Mouse (Mus musculus) heart, postnatal 0 days (tissue): ENCODE data around the gene Lrrc23. TPM values are rescaled to one million over a fixed set of nuclear protein-coding genes. Genes with fewer than 3 reads are reported as not detected.
A peak's percentile ranks its signal among the peaks of the same experiment; 100 is the strongest.

ENCODE experiments used
- ATAC-seq: fragments of 200-750 bp; cut with Nextera tagmentation; 2 replicates; pipeline ENCODE4 v1.8.0; 2017; ENCODE audit warnings: low read depth, moderate number of reproducible peaks, moderate library complexity; ENCODE audit not compliant: insufficient read depth
- DNase-seq: peaks from one replicate; pipeline ENCODE4 v3.0.0-alpha.2; 2016; ENCODE audit warnings: low spot score
- H3K27ac ChIP-seq: fragments of 300-500 bp; sonication (generic); 2 replicates; pipeline ENCODE4 v1.5.1; 2014; ENCODE audit warnings: low read depth, mild to moderate bottlenecking
- H3K27me3 ChIP-seq: fragments of 300-500 bp; sonication (generic); 2 replicates; pipeline ENCODE4 v1.6.1; 2014; ENCODE audit warnings: low read length, mixed read lengths; ENCODE audit not compliant: control insufficient read depth, insufficient read depth
- H3K36me3 ChIP-seq: fragments of 300-500 bp; sonication (generic); replicated peaks from 2 replicates; pipeline ENCODE4 v1.6.1; 2014; ENCODE audit warnings: low read length, mixed read lengths; ENCODE audit not compliant: control insufficient read depth, insufficient read depth
- H3K4me1 ChIP-seq: fragments of 300-500 bp; sonication (generic); 2 replicates; pipeline ENCODE4 v1.6.1; 2014; ENCODE audit warnings: antibody characterized with exemption; ENCODE audit not compliant: control insufficient read depth, insufficient read depth
- H3K4me2 ChIP-seq: fragments of 300-500 bp; sonication (generic); 2 replicates; pipeline ENCODE4 v1.6.1; 2014; ENCODE audit warnings: low read depth, mild to moderate bottlenecking, low read length, moderate library complexity
- H3K4me3 ChIP-seq: fragments of 300-500 bp; sonication (generic); 2 replicates; pipeline ENCODE4 v1.5.1; 2014; ENCODE audit warnings: low read depth, low read length
- H3K9ac ChIP-seq: fragments of 300-500 bp; sonication (generic); replicated peaks from 2 replicates; pipeline ENCODE4 v1.6.1; 2014; ENCODE audit warnings: low read depth, low read length, mixed read lengths
- H3K9me3 ChIP-seq: fragments of 300-500 bp; sonication (generic); replicated peaks from 2 replicates; pipeline ENCODE4 v1.6.1; 2016; ENCODE audit warnings: low read length; ENCODE audit not compliant: control insufficient read depth
- CTCF ChIP-seq: IDR thresholded peaks from 2 replicates; pipeline ENCODE4 v1.5.1; 2016; ENCODE audit warnings: antibody characterized with exemption, control low read depth, low read depth
- EP300 ChIP-seq: IDR thresholded peaks from 2 replicates; pipeline ENCODE4 v1.6.1; 2016; ENCODE audit warnings: antibody characterized with exemption, low read depth
- WGBS: fragments of 180-500 bp; shearing (Covaris S2); extraction: QIAGEN DNeasy Blood & Tissue Kit; methylation state at CpG from one replicate; pipeline ENCODE4 v1.1.7; 2014; 5-methylcytosine and 5-hydroxymethylcytosine counted together
- polyA plus RNA-seq: library from polyadenylated mRNA; unstranded; fragments of >200 nt; fragmentation: Nextera tagmentation; extraction: Ambion mirVana; gene quantifications from 2 replicates; pipeline ENCODE4 v1.2.1, GENCODE M21; 2015
- total RNA-seq: library from RNA; depleted of rRNA; stranded (reverse); fragments of >200 nt; gene quantifications from 2 replicates; pipeline ENCODE4 v1.2.3, GENCODE M21; 2014; ENCODE audit warnings: low replicate concordance

Gene Lrrc23
- total and polyA plus RNA-seq, 2 experiments from 2014 or later, result not detected

GRCm38 (mm10) chr6:124809775-124810538 lies 30.4 kb upstream of the Lrrc23 start:
- ATAC-seq (no peak), DNase-seq (no peak)
- TF ChIP-seq EP300, result 0 out of 2 replicates have a peak, but pooled peaks have one; percentile 34
- no peak for TF ChIP-seq CTCF
- H3K4me1 ChIP-seq, result peaks cover 22% of the 10 kb centered on the region
- H3K9me3 ChIP-seq, result no peaks in the 10 kb centered on the region
- no peak overlapping the region; the same call in 1 of the 2 replicates for H3K9ac ChIP-seq
- H3K36me3 ChIP-seq, result peaks cover 18% of the 10 kb centered on the region
- WGBS, result 33% methylated on average over 14 of the region's 14 CpGs
- peak overlapping the region; percentile 54 for H3K4me3 ChIP-seq
- H3K27ac ChIP-seq, result peak overlapping the region; percentile 78
- H3K4me2 ChIP-seq, result peak overlapping the region; percentile 70
- H3K27me3 ChIP-seq, result no peaks in the 10 kb centered on the region

GRCm38 (mm10) chr6:124809052-124809774 lies 29.7 kb upstream of the Lrrc23 start:
- Histone ChIP-seq H3K9ac (peak overlapping the region; percentile 61), H3K27me3 (no peaks in the 10 kb centered on the region), H3K9me3 (no peaks in the 10 kb centered on the region), H3K4me2 (peak overlapping the region; percentile 70), H3K4me3 (peak overlapping the region; percentile 54), H3K27ac (peak overlapping the region; percentile 78), H3K4me1 (peaks cover 18% of the 10 kb centered on the region), H3K36me3 (peaks cover 17% of the 10 kb centered on the region)
- DNase-seq (peak; percentile 81), ATAC-seq (peak; percentile 48)
- TF ChIP-seq EP300, result no peak
- TF ChIP-seq CTCF, result peak; percentile 79
- 1% methylated on average over 35 of the region's 35 CpGs for WGBS

GRCm38 (mm10) chr6:124808358-124809012 lies 29.0 kb upstream of the Lrrc23 start, which contains the start of gene Spsb2:
Spsb2 (plus strand) TSS chr6:124808661.
- Histone ChIP-seq H3K27ac (peak within 1 kb of the TSS; percentile 78), H3K36me3 (peaks cover 17% of the 10 kb centered on the region), H3K9ac (peak within 1 kb of the TSS; percentile 61), H3K4me3 (peak within 1 kb of the TSS; percentile 54), H3K27me3 (no peaks in the 10 kb centered on the region), H3K4me1 (peaks cover 18% of the 10 kb centered on the region), H3K9me3 (no peaks in the 10 kb centered on the region), H3K4me2 (peak within 1 kb of the TSS; percentile 70)
- WGBS, result 2% methylated on average over 29 of the region's 29 CpGs
- DNase-seq, result peak; percentile 80
- ATAC-seq, result peak; percentile 56
- no peak for TF ChIP-seq EP300
- TF ChIP-seq CTCF, result no peak

- Histone ChIP-seq H3K4me3 (peak overlapping the region; percentile 54), H3K9ac (peak overlapping the region; percentile 61; the same call in 1 of the 2 replicates)
These were observed 28.4 kb upstream of the Lrrc23 start for GRCm38 (mm10) chr6:124807986-124808357.

GRCm38 (mm10) chr6:124807366-124807765 lies 27.8 kb upstream of the Lrrc23 start:
- Histone ChIP-seq H3K9me3 (no peaks in the 10 kb centered on the region), H3K27me3 (no peaks in the 10 kb centered on the region), H3K36me3 (peaks cover 17% of the 10 kb centered on the region), H3K4me2 (no peak overlapping the region), H3K9ac (no peak overlapping the region), H3K4me3 (no peak overlapping the region), H3K27ac (0 out of 2 replicates have a peak overlapping the region, but pooled peaks have one; percentile 78), H3K4me1 (peaks cover 11% of the 10 kb centered on the region)
- TF ChIP-seq CTCF (no peak), EP300 (no peak)
- ATAC-seq (no peak), DNase-seq (no peak)
- WGBS, result 43% methylated on average over 4 of the region's 4 CpGs

More at GRCm38 (mm10) chr6:124807986-124808357, 28.4 kb upstream of the Lrrc23 start:
- ATAC-seq (no peak), DNase-seq (no peak)
- TF ChIP-seq EP300 (no peak), CTCF (no peak)
- H3K9me3 ChIP-seq, result no peaks in the 10 kb centered on the region
- no peaks in the 10 kb centered on the region for H3K27me3 ChIP-seq
- peaks cover 17% of the 10 kb centered on the region for H3K36me3 ChIP-seq
- H3K4me1 ChIP-seq, result peaks cover 16% of the 10 kb centered on the region
- WGBS, result 61% methylated on average over 6 of the region's 6 CpGs
- peak overlapping the region; percentile 70 for H3K4me2 ChIP-seq
- peak overlapping the region; percentile 78 for H3K27ac ChIP-seq
